Mouse (Mus musculus): ENCODE measurements around the gene Vrk2. TPM values are rescaled to one million over a fixed set of nuclear protein-coding genes. Genes with fewer than 3 reads are reported as not detected.

Gene Vrk2
- total and polyA plus RNA-seq, 2 experiments: 1.3 to 6.3 TPM

DNA sequence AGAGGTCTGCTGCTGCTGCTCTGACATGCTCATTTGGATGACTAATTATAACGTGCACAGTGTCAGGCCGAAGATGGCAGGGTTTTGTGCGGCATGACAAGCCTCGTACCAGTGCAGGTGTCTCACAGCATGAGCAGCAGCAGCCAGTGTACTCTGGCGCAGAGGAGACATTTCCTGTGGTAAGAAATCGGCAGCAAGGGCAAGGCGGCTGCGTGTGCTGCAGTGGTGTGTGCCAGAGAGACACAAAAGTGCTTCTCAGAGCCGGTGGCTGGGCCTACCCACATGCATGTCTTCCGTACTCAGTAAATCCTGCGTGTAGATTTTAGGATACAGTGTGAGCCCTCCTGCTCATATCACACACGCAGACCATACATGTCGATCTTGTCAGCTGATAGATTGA lies 156.0 kb downstream of the Vrk2 start:
- H3K36me3 ChIP-seq (ENCODE audit: control insufficient read depth, insufficient read depth, low read length): no peaks in the 10 kb centered on the region; the same call in 1 of the 2 replicates
- DNase-seq (ENCODE audit: extremely low read depth, low read depth, low spot score): no peak
- H3K79me2 ChIP-seq (ENCODE audit: control insufficient read depth, insufficient read depth, low read length): no peaks in the 10 kb centered on the region
- H3K27ac ChIP-seq (replicated peaks; ENCODE audit: insufficient read depth, low read depth, low read length): no peak overlapping the region
- no peaks in the 10 kb centered on the region for H3K4me1 ChIP-seq (ENCODE audit: control insufficient read depth, insufficient read depth, low read length)
- no peaks in the 10 kb centered on the region for H3K27me3 ChIP-seq (ENCODE audit: control insufficient read depth, insufficient read depth, low read length)
- H3K4me3 ChIP-seq (ENCODE audit: insufficient read depth, low read depth, low read length): no peak overlapping the region
- no peak overlapping the region for H3K9ac ChIP-seq (ENCODE audit: low read depth, low read length)
- TF ChIP-seq CTCF (IDR thresholded peaks at IDR 0.05; ENCODE audit: low read depth, low read length) (no peak), POLR2A (IDR thresholded peaks at IDR 0.05; ENCODE audit: extremely low read depth, insufficient read depth, low read length) (no peak)
- 96% methylated on average over 13 of the region's 13 CpGs for WGBS

DNA sequence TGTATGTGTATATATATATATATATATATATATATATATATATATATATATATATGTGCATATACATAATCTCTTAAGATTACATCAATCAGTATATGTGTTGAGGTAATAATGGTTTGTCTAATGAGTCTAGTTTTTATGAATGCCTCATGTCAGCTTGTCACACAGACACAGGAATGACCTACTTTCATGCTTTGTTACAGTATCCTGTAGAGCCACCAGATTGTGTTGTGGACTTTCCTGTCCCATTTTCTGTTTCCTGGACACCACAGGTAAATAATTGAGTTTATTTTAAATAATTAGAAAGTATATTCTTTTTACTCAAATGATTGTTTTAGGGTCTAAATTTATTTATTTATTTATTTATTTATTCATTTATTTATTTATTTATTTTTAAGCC lies 159.6 kb downstream of the Vrk2 start:
- Histone ChIP-seq H3K9ac (ENCODE audit: low read depth, low read length) (no peak overlapping the region), H3K27ac (replicated peaks; ENCODE audit: insufficient read depth, low read depth, low read length) (no peak overlapping the region), H3K27me3 (ENCODE audit: control insufficient read depth, insufficient read depth, low read length) (no peaks in the 10 kb centered on the region), H3K4me3 (ENCODE audit: insufficient read depth, low read depth, low read length) (no peak overlapping the region), H3K36me3 (ENCODE audit: control insufficient read depth, insufficient read depth, low read length) (no peaks in the 10 kb centered on the region), H3K79me2 (ENCODE audit: control insufficient read depth, insufficient read depth, low read length) (no peaks in the 10 kb centered on the region), H3K4me1 (ENCODE audit: control insufficient read depth, insufficient read depth, low read length) (no peaks in the 10 kb centered on the region)
- TF ChIP-seq POLR2A (IDR thresholded peaks at IDR 0.05; ENCODE audit: extremely low read depth, insufficient read depth, low read length): no peak
- no peak for TF ChIP-seq CTCF (IDR thresholded peaks at IDR 0.05; ENCODE audit: low read depth, low read length)
- no peak for DNase-seq (ENCODE audit: extremely low read depth, low read depth, low spot score)

DNA sequence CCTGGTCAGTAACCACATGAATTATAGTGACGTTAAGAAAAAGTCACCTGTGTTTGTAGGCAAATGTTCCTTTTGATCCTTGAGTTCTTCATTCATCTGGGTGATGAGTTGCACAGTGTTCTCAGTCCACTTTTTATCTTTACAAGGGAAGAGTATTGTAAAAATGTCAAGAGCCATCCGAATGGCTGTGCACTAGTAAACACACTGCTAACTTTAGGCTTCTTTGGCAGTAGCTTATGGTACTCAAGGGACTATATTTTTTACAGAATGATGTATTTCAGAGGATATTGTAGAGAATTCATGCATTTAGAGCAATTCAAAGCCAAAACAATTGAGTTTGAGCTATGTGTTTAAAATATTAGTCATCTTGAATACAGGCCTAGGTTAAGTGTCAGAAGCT lies 172.3 kb downstream of the Vrk2 start:
- no peak for TF ChIP-seq CTCF (IDR thresholded peaks at IDR 0.05; ENCODE audit: low read depth, low read length)
- TF ChIP-seq POLR2A (IDR thresholded peaks at IDR 0.05; ENCODE audit: extremely low read depth, insufficient read depth, low read length): no peak

More for the DNA sequence above, 172.3 kb downstream of the Vrk2 start:
- no peaks in the 10 kb centered on the region for H3K79me2 ChIP-seq (ENCODE audit: control insufficient read depth, insufficient read depth, low read length)
- no peak overlapping the region for H3K27ac ChIP-seq (replicated peaks; ENCODE audit: insufficient read depth, low read depth, low read length)
- no peaks in the 10 kb centered on the region for H3K27me3 ChIP-seq (ENCODE audit: control insufficient read depth, insufficient read depth, low read length)
- no peak overlapping the region for H3K9ac ChIP-seq (ENCODE audit: low read depth, low read length)
- H3K4me1 ChIP-seq (ENCODE audit: control insufficient read depth, insufficient read depth, low read length): no peaks in the 10 kb centered on the region
- no peak overlapping the region for H3K4me3 ChIP-seq (ENCODE audit: insufficient read depth, low read depth, low read length)
- WGBS: 100% methylated on average over 2 of the region's 2 CpGs
- peaks cover 8% of the 10 kb centered on the region; the same call in 1 of the 2 replicates for H3K36me3 ChIP-seq (ENCODE audit: control insufficient read depth, insufficient read depth, low read length)
- no peak for DNase-seq (ENCODE audit: extremely low read depth, low read depth, low spot score)

Other genes starting within 250 kb of the Vrk2 start
- 10.0 and 10.7 TPM in 2 replicates for gene Fancl, start 207.9 kb downstream of the Vrk2 start, total RNA-seq (2014; rRNA removed)
- gene Fancl, start 207.9 kb downstream of the Vrk2 start, polyA plus RNA-seq (2012; rRNA removed): 1.2 and 1.7 TPM in 2 replicates
- not detected in 2 replicates for gene Gm6899, start 758 bp downstream of the Vrk2 start, total RNA-seq (2014; rRNA removed)
- not detected in 2 replicates for gene Gm6899, start 758 bp downstream of the Vrk2 start, polyA plus RNA-seq (2012; rRNA removed)

Measured in liver, adult 2 months (tissue).